Mouse (Mus musculus) cerebellum, adult 2 months (tissue): ENCODE measurements around the gene Als2cr12.

Experiments used
- CTCF ChIP-seq: fragments of 200-500 bp; IDR thresholded peaks from 2 replicates; pipeline ENCODE4 v1.5.1; 2011; ENCODE audit warnings: low read depth, mild to moderate bottlenecking, control low read depth, low read length, moderate library complexity, borderline replicate concordance; ENCODE audit not compliant: insufficient read depth
- POLR2A ChIP-seq: fragments of 200-500 bp; IDR thresholded peaks from 2 replicates; pipeline ENCODE4 v1.6.1; 2011; ENCODE audit warnings: low read length, control low read depth, borderline replicate concordance; ENCODE audit not compliant: insufficient read depth

DNA sequence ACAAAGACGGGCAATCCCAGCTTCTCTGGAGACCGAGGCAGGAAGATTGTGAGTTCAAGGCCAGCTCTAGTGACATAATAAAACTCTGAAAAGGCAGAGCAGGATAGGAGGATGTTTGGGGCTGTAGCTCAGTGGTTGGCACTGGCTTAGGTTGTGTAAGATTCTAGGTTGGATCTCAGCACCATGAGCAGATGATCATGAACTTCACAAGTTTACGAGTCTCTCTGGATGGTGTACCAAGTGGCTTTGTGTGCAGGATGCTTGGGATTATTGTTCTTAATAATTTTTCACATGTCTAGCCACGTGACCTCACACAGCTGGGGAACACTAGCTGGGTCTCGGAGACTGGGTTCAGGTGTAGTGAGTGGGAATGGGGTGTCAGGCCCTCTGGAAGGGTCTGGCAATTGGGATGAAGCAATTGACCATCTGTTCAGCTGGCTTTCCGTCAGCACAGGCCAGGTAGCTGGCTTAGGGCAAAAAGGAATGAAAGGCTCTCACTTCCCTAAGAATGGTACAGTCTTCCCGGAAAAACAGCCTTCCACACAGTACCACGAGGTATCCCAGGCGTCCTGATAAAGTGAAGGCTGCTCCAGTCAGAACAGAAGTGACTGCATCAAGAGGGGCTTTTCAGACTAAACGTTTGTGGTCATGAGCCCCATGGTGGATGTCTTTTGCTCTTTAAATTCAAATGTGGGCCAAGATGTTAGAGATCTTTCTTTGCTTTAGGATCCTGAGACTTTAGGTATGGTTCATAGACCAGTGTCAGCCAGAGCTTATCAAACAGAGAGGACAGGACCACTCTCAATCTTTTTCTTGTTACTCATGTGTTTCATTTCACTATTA lies 32.2 kb upstream of the Als2cr12 start:
- TF ChIP-seq CTCF (no peak), POLR2A (no peak)
